Mouse (Mus musculus) small intestine, adult 2 months (tissue): ENCODE data around the gene Pld4. TPM values are rescaled to one million over a fixed set of nuclear protein-coding genes. Genes with fewer than 3 reads are reported as not detected.

Experiments
- H3K27ac ChIP-seq: fragments of 200-500 bp; 2 replicates; pipeline ENCODE4 v1.5.1; 2012; ENCODE audit warnings: low read depth, low read length, control low read depth, inconsistent platforms; ENCODE audit not compliant: insufficient read depth
- H3K27me3 ChIP-seq: fragments of 200-500 bp; 2 replicates; pipeline ENCODE4 v1.6.1; 2012; ENCODE audit warnings: mild to moderate bottlenecking, moderate library complexity, low read length, inconsistent platforms; ENCODE audit not compliant: control insufficient read depth, insufficient read depth
- H3K36me3 ChIP-seq: fragments of 200-500 bp; 2 replicates; pipeline ENCODE4 v1.6.1; 2012; ENCODE audit warnings: mild to moderate bottlenecking, low read length, control low read depth, inconsistent platforms; ENCODE audit not compliant: control insufficient read depth, insufficient read depth
- H3K4me1 ChIP-seq: fragments of 200-500 bp; 2 replicates; pipeline ENCODE4 v1.6.1; 2012; ENCODE audit warnings: low read length, inconsistent platforms, mixed read lengths; ENCODE audit not compliant: control insufficient read depth, insufficient read depth, insufficient read length
- H3K4me3 ChIP-seq: fragments of 200-500 bp; 2 replicates; pipeline ENCODE4 v1.5.1; 2012; ENCODE audit warnings: low read depth, mild to moderate bottlenecking, control low read depth, inconsistent platforms, low read length, moderate library complexity
- CTCF ChIP-seq: fragments of 200-500 bp; IDR thresholded peaks from 2 replicates; pipeline ENCODE4 v1.5.1; 2012; ENCODE audit warnings: low read depth, mild to moderate bottlenecking, control low read depth, inconsistent platforms, low read length, moderate library complexity, mixed read lengths; ENCODE audit not compliant: insufficient replicate concordance, insufficient read length; ENCODE audit errors: extremely low read depth
- POLR2A ChIP-seq: fragments of 200-500 bp; IDR thresholded peaks from 2 replicates; pipeline ENCODE4 v1.6.1; 2012; ENCODE audit warnings: low read depth, mild to moderate bottlenecking, control low read depth, inconsistent platforms, low read length, moderate library complexity
- WGBS: fragments of 180-500 bp; shearing (Covaris S2); methylation state at CpG from one replicate; pipeline ENCODE4 v1.1.7; 2018; 5-methylcytosine and 5-hydroxymethylcytosine counted together
- polyA plus RNA-seq: library from polyadenylated mRNA; depleted of rRNA; stranded (reverse); fragments of >200 nt; gene quantifications from 2 replicates; pipeline ENCODE4 v1.2.3, GENCODE M21; 2012; rRNA removed

Gene Pld4
- polyA plus RNA-seq: 21.8 and 28.2 TPM in 2 replicates

- Histone ChIP-seq H3K27me3 (no peaks in the 10 kb centered on the region), H3K36me3 (no peaks in the 10 kb centered on the region), H3K4me1 (no peaks in the 10 kb centered on the region), H3K27ac (0 out of 2 replicates have a peak within 1 kb of the TSS, but pooled peaks have one; percentile 2), H3K4me3 (peak within 1 kb of the TSS; percentile 33)
- no peak for TF ChIP-seq CTCF
- no peak; the same call in 1 of the 2 replicates for TF ChIP-seq POLR2A
- 40% methylated on average over 4 of the region's 4 CpGs for WGBS
These were observed at the start of gene Pld4 for GRCm38 (mm10) chr12:112760154-112760926. Gene Pld4, plus strand, starts transcription at chr12:112760655.

GRCm38 (mm10) chr12:112713984-112714383, 46.5 kb upstream of the Pld4 start:
- H3K4me1 ChIP-seq: no peaks in the 10 kb centered on the region
- H3K27me3 ChIP-seq: 0 out of 2 replicates have a peak, but pooled peaks cover 7% of the 10 kb centered on the region
- H3K36me3 ChIP-seq: peaks cover 14% of the 10 kb centered on the region
- H3K4me3 ChIP-seq: no peak overlapping the region
- TF ChIP-seq CTCF (no peak), POLR2A (no peak)
- WGBS: 43% methylated on average over 3 of the region's 3 CpGs
- no peak overlapping the region for H3K27ac ChIP-seq

- 50% methylated on average over 7 of the region's 7 CpGs for WGBS
- Histone ChIP-seq H3K27me3 (no peaks in the 10 kb centered on the region), H3K4me1 (peaks cover 3% of the 10 kb centered on the region; the same call in 1 of the 2 replicates), H3K36me3 (peaks cover 14% of the 10 kb centered on the region), H3K4me3 (no peak overlapping the region), H3K27ac (no peak overlapping the region)
- no peak for TF ChIP-seq POLR2A
- TF ChIP-seq CTCF: peak; percentile 70; the same call in 1 of the 2 replicates
These were observed 43.3 kb upstream of the Pld4 start for GRCm38 (mm10) chr12:112717140-112717539.

- Histone ChIP-seq H3K27ac (no peak overlapping the region), H3K4me1 (peaks cover 15% of the 10 kb centered on the region), H3K4me3 (no peak overlapping the region), H3K27me3 (no peaks in the 10 kb centered on the region), H3K36me3 (peaks cover 14% of the 10 kb centered on the region)
- TF ChIP-seq POLR2A (no peak), CTCF (no peak)
- 75% methylated on average over 5 of the region's 5 CpGs for WGBS
These were observed 41.5 kb upstream of the Pld4 start for GRCm38 (mm10) chr12:112718995-112719394.

GRCm38 (mm10) chr12:112720216-112720615, 40.2 kb upstream of the Pld4 start, which contains the start of gene Cep170b:
Gene Cep170b, plus strand, starts transcription at chr12:112720455.
- Histone ChIP-seq H3K36me3 (peaks cover 18% of the 10 kb centered on the region), H3K4me3 (peak within 1 kb of the TSS; percentile 86), H3K4me1 (peaks cover 15% of the 10 kb centered on the region), H3K27me3 (no peaks in the 10 kb centered on the region), H3K27ac (peak within 1 kb of the TSS; percentile 98)
- WGBS: 33% methylated on average over 6 of the region's 6 CpGs
- TF ChIP-seq POLR2A (no peak), CTCF (no peak)

- H3K27ac ChIP-seq: peak overlapping the region; percentile 98
- H3K27me3 ChIP-seq: no peaks in the 10 kb centered on the region
- H3K4me1 ChIP-seq: peaks cover 15% of the 10 kb centered on the region
- TF ChIP-seq POLR2A: 0 out of 2 replicates have a peak, but pooled peaks have one; percentile 17
- no peak for TF ChIP-seq CTCF
- H3K4me3 ChIP-seq: peak overlapping the region; percentile 86
- peaks cover 22% of the 10 kb centered on the region for H3K36me3 ChIP-seq
- 20% methylated on average over 12 of the region's 12 CpGs for WGBS
These were observed 39.5 kb upstream of the Pld4 start for GRCm38 (mm10) chr12:112720890-112721423.

GRCm38 (mm10) chr12:112721424-112722239, 38.8 kb upstream of the Pld4 start:
- Histone ChIP-seq H3K4me1 (peaks cover 15% of the 10 kb centered on the region), H3K27ac (peak overlapping the region; percentile 98)
- WGBS: 6% methylated on average over 69 of the region's 69 CpGs

More at GRCm38 (mm10) chr12:112721424-112722239, 38.8 kb upstream of the Pld4 start:
- Histone ChIP-seq H3K36me3 (peaks cover 23% of the 10 kb centered on the region), H3K4me3 (peak overlapping the region; percentile 99), H3K27me3 (no peaks in the 10 kb centered on the region)
- no peak for TF ChIP-seq CTCF
- peak; percentile 80 for TF ChIP-seq POLR2A
